Mouse (Mus musculus) hematopoietic stem cell, adult 5-6 weeks (primary cell): ENCODE data around the gene Cmtm5. TPM values are rescaled to one million over a fixed set of nuclear protein-coding genes. Genes with fewer than 3 reads are reported as not detected.
A peak's percentile ranks its signal among the peaks of the same experiment; 100 is the strongest.
"Not testable (repeated sequence)": the region's sequence is repeated elsewhere in the genome, so short reads cannot be mapped to it uniquely, and the experiment has no call there.

Experiments used
- ATAC-seq, 2 experiments: fragments of 125-278 bp in 1 of 2; replicated peaks in 1 of 2; 2 replicates each; pipeline ENCODE4 v1.8.0; 2016 to 2017; ENCODE audit warnings: inconsistent platforms in 2 of 2, mild to moderate bottlenecking in 2 of 2, moderate number of reproducible peaks in 2 of 2, low read depth in 1 of 2, moderate TSS enrichment in 1 of 2; ENCODE audit not compliant: low FRiP score in 2 of 2, poor library complexity in 2 of 2, severe bottlenecking in 2 of 2, insufficient read depth in 1 of 2, low TSS enrichment in 1 of 2
- total RNA-seq: library from RNA; stranded (forward); fragments of 172-1452, 232-1000 nt; gene quantifications from 2 replicates; pipeline ENCODE4 v1.2.3, GENCODE M21; 2017

The Cmtm5 gene
- total RNA-seq, 1 experiment from 2014 or later: not detected

GRCm38 (mm10) chr14:54947008-54947407 is 10.9 kb downstream of the Cmtm5 start:
- ATAC-seq: not testable (repeated sequence)

- ATAC-seq: no peak
These were observed 12.7 kb downstream of the Cmtm5 start for GRCm38 (mm10) chr14:54948781-54949180.

GRCm38 (mm10) chr14:54950493-54950892 is 14.4 kb downstream of the Cmtm5 start:
- no peak for ATAC-seq

- ATAC-seq: no peak
These were observed 15.5 kb downstream of the Cmtm5 start for GRCm38 (mm10) chr14:54951587-54951986.

- no peak for ATAC-seq
These were observed 17.7 kb downstream of the Cmtm5 start for GRCm38 (mm10) chr14:54953664-54954206.

GRCm38 (mm10) chr14:54954474-54954873 is 18.4 kb downstream of the Cmtm5 start:
- ATAC-seq: no peak

GRCm38 (mm10) chr14:54955481-54955880 is 19.4 kb downstream of the Cmtm5 start:
- no peak for ATAC-seq

- no peak for ATAC-seq
These were observed 20.5 kb downstream of the Cmtm5 start for GRCm38 (mm10) chr14:54956533-54956932.

- no peak for ATAC-seq
These were observed 22.4 kb downstream of the Cmtm5 start for GRCm38 (mm10) chr14:54958503-54958902.

GRCm38 (mm10) chr14:54959197-54959596 is 23.1 kb downstream of the Cmtm5 start:
- ATAC-seq: no peak

- ATAC-seq: not testable (repeated sequence)
These were observed 24.0 kb downstream of the Cmtm5 start for GRCm38 (mm10) chr14:54959853-54960613.

- 0 out of 4 replicates have a peak, but pooled peaks of 1 of the 2 experiments have one; percentile 37 for ATAC-seq
These were observed 24.7 kb downstream of the Cmtm5 start for GRCm38 (mm10) chr14:54960769-54961168.

- ATAC-seq: no peak
These were observed 25.4 kb downstream of the Cmtm5 start for GRCm38 (mm10) chr14:54961487-54961886.

- no peak for ATAC-seq
These were observed 26.7 kb downstream of the Cmtm5 start for GRCm38 (mm10) chr14:54962714-54963113.

GRCm38 (mm10) chr14:54963727-54964126 is 27.7 kb downstream of the Cmtm5 start:
- ATAC-seq: no peak

- ATAC-seq: no peak
These were observed 29.0 kb downstream of the Cmtm5 start for GRCm38 (mm10) chr14:54965044-54965443.

GRCm38 (mm10) chr14:54965631-54966030 is 29.6 kb downstream of the Cmtm5 start:
- no peak for ATAC-seq

GRCm38 (mm10) chr14:54966320-54966977 is 30.4 kb downstream of the Cmtm5 start, which contains the start of gene Myh6:
Gene Myh6, minus strand, starts transcription at chr14:54966927.
- no peak for ATAC-seq
